Mouse (Mus musculus) heart, postnatal 14 days (tissue): ENCODE measurements around the gene Ankrd45. TPM values are rescaled to one million over a fixed set of nuclear protein-coding genes. Genes with fewer than 3 reads are reported as not detected.
"Not testable (repeated sequence)": the region's sequence is repeated elsewhere in the genome, so short reads cannot be mapped to it uniquely, and the experiment has no call there.

ENCODE experiments used
- DNase-seq, 2 experiments: peaks; one replicate each; pipeline ENCODE4 v3.0.0; 2021 to 2022
- intact Hi-C: fragments of 180-260 bp; cut with DNase I; formaldehyde crosslinking; loops from one replicate; pipeline ENCODE4 v1.15.1; 2025
- long read RNA-seq, 2 experiments: library from polyadenylated mRNA; stranded (forward); transcript quantifications; one replicate each; pipeline ENCODE4 v2.0.0; 2021
- total RNA-seq, 2 experiments: library from RNA; stranded (reverse); gene quantifications; 2 replicates each; pipeline ENCODE4 v1.2.3; 2021

Gene Ankrd45
- total RNA-seq, result 1 to 10 TPM; 2.2 to 3.1 TPM
- long read RNA-seq, experiment 1, partial matches to known transcripts, result 0 of 1 reads
- long read RNA-seq, experiment 1, other reads (novel, unspliced or antisense), result 1 of 1 reads
- long read RNA-seq, experiment 2, partial matches to known transcripts, result 0 of 1 reads
- long read RNA-seq, experiment 2, other reads (novel, unspliced or antisense), result 1 of 1 reads

GRCm38 (mm10) chr1:161142531-161143159, at the start of gene Ankrd45:
Gene Ankrd45, plus strand, starts transcription at chr1:161142691.
- intact Hi-C loops, result no loop called here
- peak; percentile 27 to 46 for DNase-seq

GRCm38 (mm10) chr1:161099721-161100405, 42.6 kb upstream of the Ankrd45 start:
- no peak for DNase-seq
- intact Hi-C loops, result no loop called here

GRCm38 (mm10) chr1:161103842-161104241, 38.6 kb upstream of the Ankrd45 start:
- intact Hi-C loops, result no loop called here

GRCm38 (mm10) chr1:161109216-161109615, 33.3 kb upstream of the Ankrd45 start:
- DNase-seq, result no peak
- intact Hi-C loops, result no loop called here

More at GRCm38 (mm10) chr1:161103842-161104241, 38.6 kb upstream of the Ankrd45 start:
- DNase-seq, result no peak

- DNase-seq, result no peak
- intact Hi-C loops, result no loop called here
Measured at GRCm38 (mm10) chr1:161114591-161114990, 27.9 kb upstream of the Ankrd45 start.

- intact Hi-C loops, result no loop called here
- DNase-seq, result no peak
Measured at GRCm38 (mm10) chr1:161122661-161123418, 19.7 kb upstream of the Ankrd45 start.

- no peak for DNase-seq
- intact Hi-C loops, result no loop called here
Measured at GRCm38 (mm10) chr1:161126461-161126860, 16.0 kb upstream of the Ankrd45 start.

- DNase-seq, result peak; percentile 93 to 96
- intact Hi-C loops, result loop anchor here (5.0 to 10.0 kb wide), 3 partner anchors 59 to 124 kb away; partner anchors contain the start of genes Cenpl, Dars2 and Prdx6
Measured at GRCm38 (mm10) chr1:161130726-161131664, 11.5 kb upstream of the Ankrd45 start, which contains the start of gene Klhl20. Gene Klhl20, minus strand, starts transcription at chr1:161131511.

GRCm38 (mm10) chr1:161139496-161139895, 3.0 kb upstream of the Ankrd45 start:
- intact Hi-C loops, result loop anchor here (10.0 kb wide), 1 partner anchor 115 kb away; the partner anchor contains the start of gene Prdx6
- no peak for DNase-seq

- no peak for DNase-seq
- intact Hi-C loops, result no loop called here
Measured at GRCm38 (mm10) chr1:161140026-161140762, 2.3 kb upstream of the Ankrd45 start.

- intact Hi-C loops, result no loop called here
- no peak for DNase-seq
Measured at GRCm38 (mm10) chr1:161143216-161143615, 725 bp downstream of the Ankrd45 start.

- DNase-seq, intact Hi-C loops: not testable (repeated sequence)
Measured at GRCm38 (mm10) chr1:161145611-161146010, 3.1 kb downstream of the Ankrd45 start.

GRCm38 (mm10) chr1:161147888-161148287, 5.4 kb downstream of the Ankrd45 start:
- intact Hi-C loops, result no loop called here
- no peak for DNase-seq

- intact Hi-C loops, result no loop called here
- DNase-seq, result no peak
Measured at GRCm38 (mm10) chr1:161151098-161151497, 8.6 kb downstream of the Ankrd45 start.

GRCm38 (mm10) chr1:161156546-161156945, 14.1 kb downstream of the Ankrd45 start:
- intact Hi-C loops, result no loop called here
- no peak for DNase-seq

- intact Hi-C loops, result no loop called here
- no peak for DNase-seq
Measured at GRCm38 (mm10) chr1:161159214-161159613, 16.7 kb downstream of the Ankrd45 start, which contains the start of gene Tex50. Gene Tex50, minus strand, starts transcription at chr1:161159314.

GRCm38 (mm10) chr1:161160266-161160665, 17.8 kb downstream of the Ankrd45 start:
- no peak for DNase-seq
- intact Hi-C loops, result no loop called here

GRCm38 (mm10) chr1:161170651-161171050, 28.2 kb downstream of the Ankrd45 start:
- DNase-seq, result peak; percentile 68 to 73
- intact Hi-C loops, result no loop called here

GRCm38 (mm10) chr1:161180674-161181073, 38.2 kb downstream of the Ankrd45 start:
- intact Hi-C loops, result no loop called here
- DNase-seq, result peak; percentile 37 to 58
